Mouse (Mus musculus) pancreas, adult 10 weeks (tissue): ENCODE measurements around the gene Tcte1. TPM values are rescaled to one million over a fixed set of nuclear protein-coding genes. Genes with fewer than 3 reads are reported as not detected.

ENCODE experiments used
- polyA plus RNA-seq: library from polyadenylated mRNA; stranded (reverse); fragments of 350-450 nt; fragmentation: Illumina TruSeq; extraction: RNeasy Lipid Tissue Mini Kit (QIAGEN cat#74804); gene quantifications from one replicate; pipeline ENCODE4 v1.2.3, GENCODE M21; 2015; ENCODE audit warnings: low read depth, low replicate concordance; ENCODE audit not compliant: insufficient read depth

Gene Tcte1
- not detected for polyA plus RNA-seq

DNA sequence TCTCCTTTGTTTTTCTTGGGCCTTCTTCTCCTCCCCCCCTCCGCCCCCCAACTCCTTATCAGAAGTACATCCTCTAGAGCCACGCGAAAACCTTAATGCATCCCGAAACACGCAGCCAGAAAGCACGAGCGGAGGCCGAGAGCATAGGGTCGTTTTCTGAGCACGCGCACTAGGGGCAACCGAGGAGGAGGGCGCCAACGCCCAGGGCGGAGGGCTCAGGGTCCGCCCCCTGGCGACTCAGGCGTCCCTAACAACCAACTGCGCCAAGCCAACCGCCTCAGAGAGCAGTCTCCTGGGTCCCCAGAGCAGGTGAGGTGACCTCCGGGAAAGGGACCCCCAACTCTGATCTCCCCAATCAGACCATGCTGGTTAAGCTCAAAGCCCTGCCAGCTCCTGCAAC lies at the start of gene Tcte1:
Gene Tcte1 (plus strand): TSS at position 172 of the 400 bp plus-strand sequence.

DNA sequence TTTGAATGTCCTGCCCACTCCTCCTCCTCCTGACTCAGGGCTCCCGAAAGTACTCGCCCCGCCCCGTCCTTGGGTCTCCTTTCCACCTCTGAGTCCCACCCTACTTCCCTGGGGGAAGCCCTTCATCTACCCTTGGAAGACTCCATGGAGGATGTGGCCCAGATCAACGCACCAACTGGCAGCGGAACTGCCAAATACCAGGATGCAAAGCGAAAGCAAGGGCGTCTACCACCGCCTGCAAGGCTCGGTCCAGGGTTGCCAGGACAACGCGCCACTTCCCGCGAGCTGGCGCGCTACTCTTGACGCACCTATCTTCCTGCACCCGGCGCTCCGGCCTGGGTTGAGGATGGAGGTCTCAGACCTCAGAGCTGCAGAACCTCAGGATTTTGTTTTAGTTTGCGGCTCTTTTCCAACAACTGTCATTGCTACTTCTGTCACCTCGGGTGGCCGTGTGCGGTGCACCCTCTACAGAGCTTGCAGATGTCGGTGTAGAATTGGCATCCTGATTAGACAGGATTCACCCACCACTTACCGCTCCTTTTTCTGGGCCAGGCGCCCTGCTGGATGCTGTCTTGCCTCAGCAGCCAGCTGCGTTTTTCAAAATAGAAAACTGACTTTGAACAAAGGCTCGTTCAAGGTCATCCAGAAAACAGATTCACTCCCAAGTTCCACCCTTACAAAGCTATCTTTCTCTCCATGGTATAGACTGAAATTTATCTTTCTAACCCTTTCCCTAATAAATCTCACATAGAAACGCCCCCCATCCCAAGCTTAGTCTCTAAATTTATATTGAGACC lies 48.4 kb upstream of the Tcte1 start, which contains the start of gene Spats1:
Gene Spats1 (minus strand): TSS at position 747 of the 797 bp plus-strand sequence.

DNA sequence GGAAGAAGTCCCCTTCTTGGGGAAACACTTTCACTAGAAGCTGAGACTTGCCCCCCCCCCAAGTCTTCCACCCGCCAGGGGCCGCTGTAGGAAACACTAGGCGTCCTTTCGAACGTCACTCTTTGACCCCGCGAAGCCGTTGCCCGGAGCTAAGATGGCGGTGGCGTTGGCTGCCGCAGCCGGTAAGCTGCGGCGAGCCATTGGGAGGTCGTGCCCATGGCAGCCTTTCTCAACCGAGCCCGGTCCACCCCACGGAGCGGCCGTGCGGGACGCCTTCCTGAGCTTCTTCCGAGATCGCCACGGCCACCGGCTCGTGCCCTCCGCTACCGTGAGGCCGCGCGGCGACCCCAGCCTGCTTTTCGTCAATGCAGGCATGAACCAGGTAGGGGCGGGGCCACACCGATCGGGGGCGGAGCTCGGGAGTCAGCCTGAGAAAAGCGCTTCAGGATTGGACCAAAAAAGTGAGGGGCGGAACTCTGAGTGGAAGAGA lies 16.5 kb upstream of the Tcte1 start, which contains the start of gene Aars2:
Gene Aars2 (plus strand): TSS at position 142 of the 490 bp plus-strand sequence.

DNA sequence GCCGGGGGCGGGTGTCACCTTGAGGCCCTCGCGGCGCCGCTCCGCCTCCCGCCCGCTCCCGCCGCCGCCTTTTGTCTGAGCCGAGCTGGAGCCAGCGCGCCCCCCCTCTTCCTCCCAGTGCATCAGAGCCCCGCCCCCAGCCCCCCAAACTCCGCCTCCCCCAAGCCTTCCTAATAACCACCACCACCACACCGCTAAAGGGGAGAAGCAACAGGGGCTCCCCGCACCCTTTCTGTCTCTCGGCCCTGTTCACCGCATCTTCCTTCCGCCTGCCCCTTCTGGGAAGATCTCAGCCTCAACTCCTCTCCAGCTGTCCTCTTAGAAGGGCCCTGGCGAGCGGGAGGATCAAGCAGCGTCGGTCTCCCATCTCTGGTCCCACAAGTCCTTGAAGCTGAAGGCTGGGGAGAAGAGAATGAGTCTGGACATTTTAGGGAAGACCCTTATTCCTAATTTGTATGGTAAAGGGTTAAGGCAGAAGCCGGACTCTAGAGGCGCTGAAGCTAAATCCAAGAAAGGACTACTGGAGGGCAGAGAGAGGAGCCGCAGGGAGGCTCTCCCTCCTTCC lies 26.5 kb downstream of the Tcte1 start, which contains the start of gene Tmem151b:
Gene Tmem151b (minus strand): TSS at position 61 of the 565 bp plus-strand sequence.

DNA sequence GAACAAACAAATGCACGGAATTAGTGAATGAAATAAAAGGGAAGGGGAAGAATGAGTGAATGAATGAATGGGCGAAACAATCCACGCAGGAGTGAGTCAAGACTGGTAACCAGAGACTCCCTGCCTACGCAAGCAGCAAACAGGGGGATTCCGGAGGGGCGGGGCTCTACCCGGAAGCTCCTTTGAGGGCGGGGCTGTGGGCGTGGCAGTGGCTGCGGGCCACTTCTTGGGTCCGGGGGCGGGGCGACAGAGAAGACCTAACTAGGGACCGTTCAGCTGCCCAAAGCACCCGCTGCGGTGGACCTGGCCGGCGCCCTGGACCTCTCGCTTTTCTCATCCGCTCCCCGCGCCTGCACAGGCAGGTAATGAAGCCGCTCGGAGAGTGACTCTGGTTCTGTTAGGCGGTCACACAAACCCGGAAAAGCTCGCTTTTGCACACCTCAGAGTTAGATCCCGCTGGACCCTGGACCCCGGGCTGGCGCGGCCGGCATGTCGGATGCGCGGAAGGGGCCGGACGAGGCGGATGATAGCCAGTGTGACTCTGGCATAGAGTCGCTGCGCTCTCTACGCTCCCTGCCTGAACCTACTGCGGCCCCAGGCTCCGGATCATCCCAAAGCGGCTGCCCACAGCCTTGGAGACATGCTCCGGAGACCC lies 32.3 kb downstream of the Tcte1 start, which contains the start of gene Nfkbie:
Gene Nfkbie (plus strand): TSS at position 252 of the 655 bp plus-strand sequence.

DNA sequence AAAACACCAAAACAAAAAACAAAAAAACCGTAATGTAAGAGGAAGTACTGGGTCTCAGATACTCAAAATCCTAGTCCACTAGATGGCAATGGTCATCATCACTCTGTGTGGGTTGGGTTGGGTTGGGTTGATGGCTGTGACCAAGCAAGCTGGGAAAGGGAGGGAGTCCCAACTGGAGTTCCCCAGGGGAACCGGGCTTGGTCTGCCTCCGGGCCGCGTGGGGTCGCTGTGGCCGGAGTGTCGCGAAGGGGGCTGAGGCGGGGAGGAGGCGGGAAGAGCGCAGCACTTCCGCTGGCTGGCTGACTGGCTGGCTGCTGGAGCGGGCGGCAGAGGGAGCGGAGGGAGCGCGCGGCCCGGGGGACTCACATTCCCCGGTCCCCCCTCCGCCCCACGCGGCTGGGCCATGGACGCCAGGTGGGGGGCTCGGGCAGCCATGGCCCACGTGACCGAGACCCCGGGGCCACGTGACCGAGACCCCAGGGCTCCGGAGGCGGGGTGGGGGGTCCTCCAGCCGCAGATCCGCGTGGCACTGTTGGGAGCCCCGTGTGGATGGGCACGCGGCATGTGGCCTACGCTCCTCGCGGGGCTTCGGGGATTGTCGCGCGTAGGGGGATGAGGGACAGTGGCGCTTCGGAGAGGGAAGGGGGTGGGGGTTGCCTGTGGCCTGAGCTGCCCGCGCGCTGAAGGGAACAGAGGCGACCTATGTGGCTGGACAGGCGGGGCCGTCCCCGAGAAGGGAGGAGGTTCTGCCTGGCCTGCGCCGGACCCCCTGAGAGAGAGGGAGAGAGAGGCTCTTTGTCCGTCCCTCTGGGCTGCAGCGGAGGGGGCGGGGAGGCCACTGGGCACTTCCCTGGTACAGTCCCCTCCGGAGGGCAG lies 40.7 kb downstream of the Tcte1 start, which contains the start of gene Slc35b2:
Gene Slc35b2 (plus strand): TSS at position 220 of the 876 bp plus-strand sequence.

DNA sequence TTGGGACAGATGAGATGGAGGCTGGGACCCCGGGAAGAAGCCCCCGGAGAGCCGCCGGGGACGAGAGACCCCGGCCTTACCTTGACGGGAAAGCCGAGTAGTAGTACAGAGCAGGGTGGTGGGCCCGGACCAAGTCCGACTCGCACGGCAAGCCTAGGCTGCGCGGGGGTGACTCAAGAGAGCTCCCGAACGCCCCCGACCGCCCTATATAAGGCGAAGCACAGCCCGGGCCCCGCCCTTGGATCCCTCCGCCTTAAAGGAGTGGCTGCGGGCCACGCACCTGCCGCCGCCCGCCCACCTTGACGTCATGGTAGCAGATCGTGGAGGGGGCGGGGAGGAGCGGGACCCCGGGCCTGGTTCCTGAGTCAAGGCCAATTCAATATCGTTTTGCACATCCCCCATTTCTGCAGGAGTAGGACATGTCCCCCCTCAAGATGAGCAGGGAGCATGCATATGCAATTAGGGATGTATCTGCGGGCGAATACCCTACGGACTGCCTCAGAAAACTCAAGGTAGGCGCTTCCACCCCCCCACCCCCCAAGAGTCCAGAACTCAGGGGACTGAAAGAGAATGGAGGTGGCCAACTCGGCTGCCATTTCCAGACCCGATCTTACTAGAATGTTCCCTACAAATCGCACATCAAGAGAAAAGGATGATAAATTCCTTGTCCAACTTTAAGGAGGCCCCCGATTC lies 50.0 kb downstream of the Tcte1 start, which contains the start of gene Hsp90ab1:
Gene Hsp90ab1 (minus strand): TSS at position 185 of the 693 bp plus-strand sequence.

Other genes with a start within 250 kb of the Tcte1 start
- gene Cdc5l, start 89.7 kb upstream of the Tcte1 start, polyA plus RNA-seq = 8.1 TPM
- gene Spats1, start 48.0 kb upstream of the Tcte1 start, polyA plus RNA-seq = not detected
- gene Aars2, start 16.6 kb upstream of the Tcte1 start, polyA plus RNA-seq = 2.8 TPM
- gene Tmem151b, start 26.2 kb downstream of the Tcte1 start, polyA plus RNA-seq = not detected
- 1.4 TPM for gene Nfkbie, start 32.3 kb downstream of the Tcte1 start, polyA plus RNA-seq
- gene Slc35b2, start 40.4 kb downstream of the Tcte1 start, polyA plus RNA-seq = 11.9 TPM
- gene Hsp90ab1, start 49.8 kb downstream of the Tcte1 start, polyA plus RNA-seq = 166 TPM
- 35.0 TPM for gene Slc29a1, start 76.2 kb downstream of the Tcte1 start, polyA plus RNA-seq
- not detected for gene Mymx, start 78.7 kb downstream of the Tcte1 start, polyA plus RNA-seq
- 0.61 TPM for gene Capn11, start 135.9 kb downstream of the Tcte1 start, polyA plus RNA-seq
- 21.4 TPM for gene Mrpl14, start 162.9 kb downstream of the Tcte1 start, polyA plus RNA-seq
- 19.5 TPM for gene Tmem63b, start 163.5 kb downstream of the Tcte1 start, polyA plus RNA-seq
- not detected for gene 1600014C23Rik, start 210.4 kb downstream of the Tcte1 start, polyA plus RNA-seq